Mouse (Mus musculus): ENCODE data around the gene Stum. TPM values are rescaled to one million over a fixed set of nuclear protein-coding genes. Genes with fewer than 3 reads are reported as not detected.

Gene Stum
- 0.07 and 0.88 TPM in 2 replicates for total RNA-seq (2023)

GRCm38 (mm10) chr1:180483399-180484291, at the start of gene Stum:
TSS of gene Stum (minus strand) at chr1:180483504.

Other genes starting within 250 kb of the Stum start
- gene Psen2, start 220.1 kb downstream of the Stum start, total RNA-seq (2023): 16.1 and 21.6 TPM in 2 replicates
- 48.6 and 68.6 TPM in 2 replicates for gene Itpkb, start 153.0 kb downstream of the Stum start, total RNA-seq (2023)
- gene Parp1, start 85.4 kb upstream of the Stum start, total RNA-seq (2023): 30.9 and 46.7 TPM in 2 replicates
- gene Lin9, start 157.6 kb upstream of the Stum start, total RNA-seq (2023): 8.5 and 13.7 TPM in 2 replicates
- not detected in 2 replicates for gene Mixl1, start 213.5 kb upstream of the Stum start, total RNA-seq (2023)
- gene Acbd3, start 242.5 kb upstream of the Stum start, total RNA-seq (2023): 33.0 and 39.6 TPM in 2 replicates

Measured in neutrophil, adult 65 days (primary cell).